Mouse (Mus musculus) stomach, postnatal 0 days (tissue): Measurements from ENCODE around the gene Fanca. TPM values are rescaled to one million over a fixed set of nuclear protein-coding genes. Genes with fewer than 3 reads are reported as not detected.
"Not testable (repeated sequence)": the region's sequence is repeated elsewhere in the genome, so short reads cannot be mapped to it uniquely, and the experiment has no call there.

ENCODE experiments used
- ATAC-seq: fragments of 200-750 bp; cut with Nextera tagmentation; 2 replicates; pipeline ENCODE4 v1.8.0; 2017; ENCODE audit not compliant: low FRiP score, low TSS enrichment
- DNase-seq: peaks from one replicate; pipeline ENCODE4 v3.0.0-alpha.2; 2016; ENCODE audit warnings: low spot score
- H3K27ac ChIP-seq: fragments of 300-500 bp; sonication (generic); replicated peaks from 2 replicates; pipeline ENCODE4 v1.5.1; 2014; ENCODE audit warnings: mild to moderate bottlenecking, control low read depth
- H3K27me3 ChIP-seq: fragments of 300-500 bp; sonication (generic); 2 replicates; pipeline ENCODE4 v1.6.1; 2014; ENCODE audit warnings: low read length; ENCODE audit not compliant: control insufficient read depth, insufficient read depth
- H3K36me3 ChIP-seq: fragments of 300-500 bp; sonication (generic); 2 replicates; pipeline ENCODE4 v1.6.1; 2014; ENCODE audit warnings: low read length, mixed read lengths; ENCODE audit not compliant: control insufficient read depth, insufficient read depth
- H3K4me1 ChIP-seq: fragments of 300-500 bp; sonication (generic); replicated peaks from 2 replicates; pipeline ENCODE4 v1.6.1; 2014; ENCODE audit warnings: antibody characterized with exemption; ENCODE audit not compliant: control insufficient read depth, insufficient read depth
- H3K4me2 ChIP-seq: fragments of 300-500 bp; sonication (generic); replicated peaks from 2 replicates; pipeline ENCODE4 v1.6.1; 2014; ENCODE audit warnings: low read depth, mild to moderate bottlenecking, control low read depth, moderate library complexity
- H3K4me3 ChIP-seq: fragments of 300-500 bp; sonication (generic); 2 replicates; pipeline ENCODE4 v1.5.1; 2014; ENCODE audit warnings: low read depth, low read length, control low read depth
- H3K9ac ChIP-seq: fragments of 300-500 bp; sonication (generic); 2 replicates; pipeline ENCODE4 v1.6.1; 2014; ENCODE audit warnings: mild to moderate bottlenecking, low read length, control low read depth, mixed read lengths
- H3K9me3 ChIP-seq: fragments of 300-500 bp; sonication (generic); 2 replicates; pipeline ENCODE4 v1.6.1; 2016; ENCODE audit warnings: low read length; ENCODE audit not compliant: control insufficient read depth
- CTCF ChIP-seq: IDR thresholded peaks from 2 replicates; pipeline ENCODE4 v1.5.1; 2016; ENCODE audit warnings: antibody characterized with exemption, low read depth, mild to moderate bottlenecking, moderate library complexity
- EP300 ChIP-seq: optimal IDR thresholded peaks from 2 replicates; pipeline ENCODE3; 2016; ENCODE audit warnings: antibody characterized with exemption
- WGBS: fragments of 180-500 bp; shearing (Covaris S2); extraction: QIAGEN DNeasy Blood & Tissue Kit; methylation state at CpG from one replicate; pipeline ENCODE4 v1.1.7; 2014; 5-methylcytosine and 5-hydroxymethylcytosine counted together
- polyA plus RNA-seq: library from polyadenylated mRNA; unstranded; fragments of >200 nt; fragmentation: Nextera tagmentation; extraction: Ambion mirVana; gene quantifications from 2 replicates; pipeline ENCODE4 v1.2.1, GENCODE M21; 2015

Fanca gene
- polyA plus RNA-seq, 1 experiment from 2014 or later, result 5.3 TPM

DNA sequence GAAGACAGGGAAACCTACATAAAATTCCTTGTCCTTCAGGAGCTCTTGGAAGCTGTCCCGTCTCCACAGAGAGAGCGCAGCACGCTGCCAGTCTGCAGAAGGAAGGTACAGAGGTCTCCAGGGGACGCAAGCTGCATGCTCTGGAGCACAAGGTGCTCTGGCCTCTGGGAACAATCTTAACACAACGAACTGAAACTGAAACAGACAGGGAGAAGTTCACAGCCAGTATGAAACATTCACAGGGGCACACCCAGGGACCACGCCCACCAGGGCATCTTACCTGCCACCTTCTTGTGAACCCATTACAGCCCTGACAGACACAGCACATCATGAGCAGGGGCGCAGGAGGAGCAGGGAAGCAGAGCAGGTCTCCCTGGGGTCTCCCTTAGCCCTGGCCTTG, 34.4 kb downstream of the Fanca start:
- ATAC-seq, result 0 out of 2 replicates have a peak, but pooled peaks have one; percentile 35
- WGBS, result 84% methylated on average over 7 of the region's 7 CpGs
- no peaks in the 10 kb centered on the region for H3K27me3 ChIP-seq

GRCm38 (mm10) chr8:123282994-123283393, 35.4 kb downstream of the Fanca start:
- H3K36me3 ChIP-seq, H3K4me3 ChIP-seq, DNase-seq, H3K9ac ChIP-seq, ATAC-seq, H3K27me3 ChIP-seq, H3K27ac ChIP-seq, H3K4me2 ChIP-seq, H3K4me1 ChIP-seq, H3K9me3 ChIP-seq: not testable (repeated sequence)
- 95% methylated on average over 5 of the region's 6 CpGs for WGBS

More for the DNA sequence above, 34.4 kb downstream of the Fanca start:
- no peak overlapping the region for H3K9ac ChIP-seq
- no peak overlapping the region for H3K4me2 ChIP-seq
- TF ChIP-seq CTCF (no peak), EP300 (no peak)
- no peaks in the 10 kb centered on the region for H3K36me3 ChIP-seq
- H3K9me3 ChIP-seq, result no peaks in the 10 kb centered on the region
- no peaks in the 10 kb centered on the region for H3K4me1 ChIP-seq
- no peak overlapping the region for H3K4me3 ChIP-seq
- no peak overlapping the region for H3K27ac ChIP-seq
- peak; percentile 30 for DNase-seq

GRCm38 (mm10) chr8:123280302-123281094, 37.9 kb downstream of the Fanca start:
- H3K27me3 ChIP-seq, result no peaks in the 10 kb centered on the region
- H3K4me2 ChIP-seq, result no peak overlapping the region
- H3K9ac ChIP-seq, result no peak overlapping the region
- no peaks in the 10 kb centered on the region for H3K9me3 ChIP-seq
- no peak overlapping the region for H3K27ac ChIP-seq
- ATAC-seq (no peak), DNase-seq (no peak)
- no peaks in the 10 kb centered on the region for H3K36me3 ChIP-seq
- H3K4me3 ChIP-seq, result no peak overlapping the region
- TF ChIP-seq CTCF (no peak), EP300 (no peak)
- 89% methylated on average over 13 of the region's 13 CpGs for WGBS
- no peaks in the 10 kb centered on the region for H3K4me1 ChIP-seq

DNA sequence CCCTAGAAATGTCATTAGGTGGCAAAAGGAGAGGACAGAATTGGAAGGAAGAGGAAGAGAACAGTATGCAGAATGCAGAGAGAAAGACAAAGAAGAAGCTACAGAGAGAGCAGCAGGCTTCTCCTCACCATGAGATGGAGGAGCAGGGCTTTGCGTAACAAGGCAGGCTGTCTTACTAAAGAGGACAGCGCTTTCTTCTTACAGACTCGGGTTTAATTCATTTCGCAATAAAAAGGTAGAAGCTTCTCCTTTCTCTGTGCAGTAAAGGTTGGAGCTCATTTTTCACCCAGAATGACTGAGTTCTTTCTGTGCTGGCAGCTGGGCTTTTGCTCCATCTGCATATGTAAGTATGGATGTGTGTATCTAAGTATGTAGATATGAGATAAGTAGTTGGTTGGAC, 38.5 kb downstream of the Fanca start:
- DNase-seq, result no peak
- Histone ChIP-seq H3K4me1 (no peaks in the 10 kb centered on the region), H3K4me2 (no peak overlapping the region), H3K36me3 (no peaks in the 10 kb centered on the region), H3K27ac (no peak overlapping the region), H3K9ac (no peak overlapping the region), H3K4me3 (no peak overlapping the region), H3K27me3 (no peaks in the 10 kb centered on the region), H3K9me3 (no peaks in the 10 kb centered on the region)
- ATAC-seq, result no peak
- TF ChIP-seq CTCF (no peak), EP300 (no peak)
- WGBS, result 93% methylated on average over 4 of the region's 4 CpGs

GRCm38 (mm10) chr8:123278445-123278844, 39.9 kb downstream of the Fanca start:
- DNase-seq (peak; percentile 39), ATAC-seq (peak; percentile 68; the same call in 1 of the 2 replicates)
- Histone ChIP-seq H3K4me1 (no peaks in the 10 kb centered on the region), H3K27ac (no peak overlapping the region), H3K36me3 (no peaks in the 10 kb centered on the region), H3K9ac (no peak overlapping the region), H3K9me3 (no peaks in the 10 kb centered on the region), H3K4me2 (no peak overlapping the region), H3K4me3 (no peak overlapping the region), H3K27me3 (no peaks in the 10 kb centered on the region)
- 67% methylated on average over 7 of the region's 7 CpGs for WGBS
- TF ChIP-seq CTCF (no peak), EP300 (no peak)

DNA sequence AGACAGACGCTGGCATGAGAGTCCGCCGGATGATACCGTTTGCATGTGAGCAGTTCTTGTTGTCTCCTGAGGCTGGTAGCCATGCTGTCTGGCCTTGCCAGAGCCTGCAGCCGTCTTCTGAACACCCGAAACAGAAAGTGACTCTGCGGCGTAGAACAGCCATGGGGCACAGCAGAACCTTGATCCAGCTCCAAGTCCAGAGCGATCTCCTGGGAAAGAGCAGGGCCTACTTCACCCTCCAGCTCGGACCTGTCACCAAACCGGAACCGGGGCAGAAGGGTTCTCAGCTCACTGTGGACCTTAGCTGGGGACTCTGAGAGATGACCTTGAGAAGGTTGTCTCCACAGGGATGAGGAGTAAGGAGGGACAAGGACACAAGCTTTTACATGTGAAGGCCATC, 43.3 kb downstream of the Fanca start:
- TF ChIP-seq CTCF (no peak), EP300 (no peak)
- Histone ChIP-seq H3K27me3 (no peaks in the 10 kb centered on the region), H3K4me1 (no peaks in the 10 kb centered on the region), H3K9ac (no peak overlapping the region), H3K27ac (no peak overlapping the region), H3K9me3 (no peaks in the 10 kb centered on the region), H3K4me2 (no peak overlapping the region), H3K36me3 (peaks cover under 1% of the 10 kb centered on the region; the same call in 1 of the 2 replicates), H3K4me3 (no peak overlapping the region)
- DNase-seq (no peak), ATAC-seq (no peak)
- WGBS, result 92% methylated on average over 12 of the region's 12 CpGs
